Mouse (Mus musculus) T-cell, adult 66 days (primary cell): ENCODE data around the gene 1700129C05Rik. TPM values are rescaled to one million over a fixed set of nuclear protein-coding genes. Genes with fewer than 3 reads are reported as not detected.

Source experiments
- total RNA-seq, 2 experiments: library from RNA; stranded (reverse); gene quantifications; 3 replicates in 1 of 2; 4 replicates in 1 of 2; pipeline ENCODE4 v1.2.4; 2023

1700129C05Rik gene
- total RNA-seq, result not detected

DNA sequence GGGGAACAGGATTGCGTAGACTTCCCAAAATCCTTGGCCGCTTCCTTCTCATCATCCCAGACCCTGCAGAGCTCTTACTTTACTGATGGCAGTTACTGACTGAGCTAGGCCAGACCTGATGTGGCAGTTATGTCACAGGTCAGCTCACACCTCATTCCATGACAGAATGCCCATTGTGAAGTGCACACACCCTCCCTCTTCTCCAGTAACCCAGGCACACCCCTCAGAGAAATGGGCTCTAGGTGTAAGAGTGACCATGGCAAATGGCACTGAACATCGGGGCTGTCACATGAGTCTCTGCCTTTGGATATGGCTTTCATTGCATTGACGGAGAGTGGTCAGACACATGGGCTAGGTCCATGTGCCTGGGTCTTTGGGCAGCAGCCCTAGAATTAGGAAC lies at the start of gene 1700129C05Rik:
1700129C05Rik (minus strand) TSS at position 101 of the 400 bp plus-strand sequence.

DNA sequence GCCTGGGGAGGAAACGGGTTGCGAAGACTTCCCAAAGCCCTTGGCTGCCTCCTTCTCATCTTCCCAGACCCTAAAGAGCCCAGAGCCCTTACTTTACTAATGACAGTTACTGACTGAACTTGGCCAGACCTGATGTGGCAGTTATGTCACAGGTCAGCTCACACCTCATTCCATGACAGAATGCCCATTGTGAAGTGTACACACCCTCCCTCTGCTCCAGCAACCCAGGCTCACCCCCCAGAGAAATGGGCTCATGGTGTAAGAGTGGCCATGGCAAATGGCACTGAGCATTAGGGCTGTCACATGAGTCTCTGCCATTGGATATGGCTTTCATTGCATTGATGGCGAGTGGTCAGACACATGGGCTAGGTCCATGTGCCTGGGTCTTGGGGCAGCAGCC lies 36.0 kb upstream of the 1700129C05Rik start, which contains the start of gene Gm5142:
Gm5142 (minus strand) TSS at position 101 of the 400 bp plus-strand sequence.

Other genes with a start within 250 kb of the 1700129C05Rik start
- not detected for gene Gm5142, start 35.9 kb upstream of the 1700129C05Rik start, total RNA-seq
- gene Rcbtb1, start 58.3 kb upstream of the 1700129C05Rik start, total RNA-seq, result 10 to 100 TPM; 95.2 to 96.2 TPM
- gene Gm6904, start 117.3 kb upstream of the 1700129C05Rik start, total RNA-seq, result 1 to 10 TPM; 4.9 to 9.4 TPM
- 1 to 10 TPM; 5.6 to 7.0 TPM for gene Phf11a, start 154.6 kb upstream of the 1700129C05Rik start, total RNA-seq
- gene Phf11b, start 198.5 kb upstream of the 1700129C05Rik start, total RNA-seq, result 10 to 100 TPM; 35.7 to 46.0 TPM
- gene Phf11d, start 222.6 kb upstream of the 1700129C05Rik start, total RNA-seq, result 10 to 100 TPM; 12.6 to 13.3 TPM